Mouse (Mus musculus): ENCODE data around the gene Tmem39a. TPM values are rescaled to one million over a fixed set of nuclear protein-coding genes. Genes with fewer than 3 reads are reported as not detected.

Tmem39a gene
- polyA plus RNA-seq, 1 experiment from 2014 or later, result 45.9 TPM

DNA sequence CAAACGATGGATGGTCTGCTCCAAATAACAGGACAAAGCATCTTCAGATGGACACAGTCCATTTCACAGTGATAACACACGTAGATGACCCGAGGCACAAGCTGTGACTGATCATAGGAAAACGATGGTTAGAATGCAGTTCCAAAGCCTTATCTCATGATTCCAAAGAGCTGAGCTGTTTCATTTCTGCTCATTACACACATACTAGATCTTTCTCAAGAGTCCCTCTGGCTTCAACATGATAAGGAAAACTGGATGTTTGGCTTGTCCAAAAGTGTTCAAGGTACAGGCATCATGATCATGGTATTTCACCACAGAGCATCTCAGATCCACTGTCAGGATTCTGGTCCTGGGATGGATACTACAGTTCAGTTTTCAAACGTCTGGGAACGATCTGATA, 32.2 kb upstream of the Tmem39a start:
- H3K9ac ChIP-seq (replicated peaks; ENCODE audit: low read depth), result no peak overlapping the region
- H3K4me2 ChIP-seq (replicated peaks; ENCODE audit: low read depth, low read length), result no peak overlapping the region
- H3K4me3 ChIP-seq (ENCODE audit: low read depth, low read length), result no peak overlapping the region
- no peaks in the 10 kb centered on the region for H3K27me3 ChIP-seq (replicated peaks; ENCODE audit: insufficient read depth, low read length)
- H3K36me3 ChIP-seq (ENCODE audit: insufficient read depth, low read length), result peaks cover 27% of the 10 kb centered on the region; the same call in 1 of the 2 replicates
- H3K4me1 ChIP-seq (ENCODE audit: insufficient read depth, low read depth, low read length), result peaks cover 4% of the 10 kb centered on the region; the same call in 1 of the 2 replicates
- no peak for ATAC-seq
- TF ChIP-seq CTCF (IDR thresholded peaks at IDR 0.05) (no peak), EP300 (IDR thresholded peaks at IDR 0.05) (no peak)
- WGBS, result 81% methylated on average over 6 of the region's 6 CpGs
- no peak for DNase-seq (ENCODE audit: low spot score)
- H3K27ac ChIP-seq (ENCODE audit: low read length), result no peak overlapping the region
- H3K9me3 ChIP-seq (ENCODE audit: low read length), result no peaks in the 10 kb centered on the region

- DNase-seq (ENCODE audit: low spot score) (peak; percentile 88), ATAC-seq (peak; percentile 74)
- Histone ChIP-seq H3K4me2 (replicated peaks; ENCODE audit: low read depth, low read length) (no peak overlapping the region), H3K9me3 (ENCODE audit: low read length) (no peaks in the 10 kb centered on the region), H3K4me1 (ENCODE audit: insufficient read depth, low read depth, low read length) (no peaks in the 10 kb centered on the region), H3K27ac (ENCODE audit: low read length) (no peak overlapping the region), H3K4me3 (ENCODE audit: low read depth, low read length) (no peak overlapping the region), H3K9ac (replicated peaks; ENCODE audit: low read depth) (no peak overlapping the region), H3K27me3 (replicated peaks; ENCODE audit: insufficient read depth, low read length) (no peaks in the 10 kb centered on the region), H3K36me3 (ENCODE audit: insufficient read depth, low read length) (peaks cover 4% of the 10 kb centered on the region; the same call in 1 of the 2 replicates)
- 40% methylated on average over 8 of the region's 8 CpGs for WGBS
- no peak for TF ChIP-seq EP300 (IDR thresholded peaks at IDR 0.05)
- TF ChIP-seq CTCF (IDR thresholded peaks at IDR 0.05), result peak; percentile 92
Measured at GRCm38 (mm10) chr16:38536544-38537146, 21.9 kb upstream of the Tmem39a start.

DNA sequence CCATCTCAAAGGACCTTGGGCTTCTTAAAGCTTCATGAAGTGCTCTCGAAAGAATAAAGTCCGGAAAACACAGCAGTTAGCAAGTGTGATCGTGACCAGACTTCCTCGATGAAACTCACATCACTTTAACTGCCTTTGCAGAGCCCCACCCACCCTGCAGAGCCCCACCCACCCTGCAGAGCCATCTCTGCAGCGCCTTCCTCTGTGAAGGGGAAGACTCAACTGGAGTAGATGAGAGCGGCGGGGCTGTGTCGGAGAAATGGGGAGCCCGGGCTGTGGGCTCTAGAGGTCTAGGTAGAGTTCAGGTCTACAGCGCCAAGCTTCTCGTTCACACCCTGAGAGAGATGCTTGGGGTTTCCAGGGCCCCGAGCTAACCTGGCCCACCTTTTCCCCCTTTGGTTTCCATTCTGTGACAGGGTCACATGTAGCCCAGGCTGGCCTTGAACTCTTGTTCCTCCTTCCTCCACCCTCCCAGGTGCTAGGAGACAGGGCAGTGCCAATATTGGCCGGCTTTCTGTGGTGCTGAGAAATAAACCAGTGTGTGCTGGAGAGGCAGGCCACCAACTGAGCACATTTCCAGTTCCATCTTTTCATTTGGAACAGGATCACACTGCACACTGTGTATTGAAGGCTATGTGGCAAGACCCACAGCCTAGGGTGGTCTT, 19.6 kb upstream of the Tmem39a start:
- no peak for ATAC-seq
- Histone ChIP-seq H3K9ac (replicated peaks; ENCODE audit: low read depth) (no peak overlapping the region), H3K4me2 (replicated peaks; ENCODE audit: low read depth, low read length) (no peak overlapping the region), H3K27me3 (replicated peaks; ENCODE audit: insufficient read depth, low read length) (no peaks in the 10 kb centered on the region), H3K36me3 (ENCODE audit: insufficient read depth, low read length) (0 out of 2 replicates have a peak, but pooled peaks cover 4% of the 10 kb centered on the region), H3K4me1 (ENCODE audit: insufficient read depth, low read depth, low read length) (no peaks in the 10 kb centered on the region), H3K4me3 (ENCODE audit: low read depth, low read length) (no peak overlapping the region), H3K9me3 (ENCODE audit: low read length) (no peaks in the 10 kb centered on the region), H3K27ac (ENCODE audit: low read length) (no peak overlapping the region)
- WGBS, result 83% methylated on average over 11 of the region's 13 CpGs
- no peak for DNase-seq (ENCODE audit: low spot score)
- TF ChIP-seq CTCF (IDR thresholded peaks at IDR 0.05), result no peak
- no peak for TF ChIP-seq EP300 (IDR thresholded peaks at IDR 0.05)

DNA sequence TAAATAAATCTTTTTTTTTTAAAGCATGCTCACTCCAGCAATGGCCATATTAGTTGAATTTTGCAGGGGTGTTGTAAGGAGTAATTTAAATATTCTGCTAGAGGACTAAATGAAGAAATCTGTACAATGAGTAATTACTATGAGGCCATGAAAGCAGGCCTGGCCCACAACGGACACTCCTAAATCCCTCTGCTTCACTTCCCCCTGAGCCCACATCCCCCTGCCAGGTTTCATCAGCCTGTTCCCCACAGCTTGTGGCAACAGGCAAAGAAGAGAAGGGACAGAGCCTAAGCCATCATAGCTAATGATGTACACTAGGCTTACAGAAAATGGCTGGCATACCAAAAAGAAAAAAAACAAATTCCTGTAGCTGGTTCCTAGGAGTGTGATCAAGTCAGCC, 10.5 kb upstream of the Tmem39a start:
- Histone ChIP-seq H3K4me2 (replicated peaks; ENCODE audit: low read depth, low read length) (no peak overlapping the region), H3K4me1 (ENCODE audit: insufficient read depth, low read depth, low read length) (peaks cover 6% of the 10 kb centered on the region; the same call in 1 of the 2 replicates), H3K27ac (ENCODE audit: low read length) (no peak overlapping the region), H3K9me3 (ENCODE audit: low read length) (no peaks in the 10 kb centered on the region), H3K9ac (replicated peaks; ENCODE audit: low read depth) (no peak overlapping the region), H3K27me3 (replicated peaks; ENCODE audit: insufficient read depth, low read length) (no peaks in the 10 kb centered on the region), H3K4me3 (ENCODE audit: low read depth, low read length) (no peak overlapping the region), H3K36me3 (ENCODE audit: insufficient read depth, low read length) (no peaks in the 10 kb centered on the region)
- 93% methylated on average over 1 of the region's 1 CpGs for WGBS
- no peak for ATAC-seq
- DNase-seq (ENCODE audit: low spot score), result no peak
- TF ChIP-seq EP300 (IDR thresholded peaks at IDR 0.05), result no peak
- TF ChIP-seq CTCF (IDR thresholded peaks at IDR 0.05), result no peak

DNA sequence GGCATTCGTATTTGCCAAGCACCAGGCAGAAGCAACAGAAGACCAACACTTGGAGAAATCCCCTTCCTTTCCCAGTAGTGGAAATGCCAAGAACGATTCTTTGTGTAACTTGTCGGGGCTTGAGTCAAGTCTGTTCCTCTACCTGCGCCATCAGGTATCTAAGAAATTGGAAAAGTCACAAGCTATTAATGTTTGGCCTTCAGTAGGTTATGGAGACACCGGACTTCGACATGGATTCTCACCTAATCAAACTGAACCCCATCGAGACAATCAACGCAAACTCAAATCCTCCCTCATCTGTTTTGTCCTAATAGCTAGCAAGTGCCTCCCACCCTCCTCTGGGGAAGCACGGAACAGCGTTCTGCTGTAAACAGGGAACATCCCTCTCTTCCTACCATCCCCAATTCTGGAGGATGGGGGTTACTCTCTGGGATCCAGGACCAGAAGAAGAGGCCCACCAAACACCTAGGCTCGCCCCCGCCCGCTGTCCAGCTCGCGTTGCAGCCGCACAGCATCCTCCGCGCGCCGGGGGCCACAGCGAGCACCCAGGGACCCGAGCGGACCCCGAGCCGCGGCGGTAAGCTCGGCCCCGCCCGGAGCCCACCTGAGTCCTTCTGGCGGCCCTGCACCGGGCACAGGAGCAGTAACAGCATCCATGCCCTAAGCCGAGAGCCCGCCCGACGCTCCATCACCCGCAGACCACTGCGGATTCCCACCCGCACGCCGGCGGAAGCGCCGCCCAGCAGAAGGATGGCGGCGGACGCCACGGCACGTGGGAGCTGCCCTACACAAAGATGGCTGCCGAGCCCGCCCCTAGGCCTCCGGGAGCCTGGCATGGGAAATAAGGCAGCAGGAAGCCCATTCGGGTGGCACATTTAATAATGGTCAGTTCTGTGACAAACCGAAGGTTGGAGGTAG, 8.8 kb upstream of the Tmem39a start, which contains the start of gene Poglut1:
TSS of gene Poglut1 (minus strand) at position 780 of the 918 bp plus-strand sequence.
- peak within 1 kb of the TSS; percentile 85 for H3K4me3 ChIP-seq (ENCODE audit: low read depth, low read length)
- no peaks in the 10 kb centered on the region for H3K9me3 ChIP-seq (ENCODE audit: low read length)
- no peaks in the 10 kb centered on the region for H3K36me3 ChIP-seq (ENCODE audit: insufficient read depth, low read length)
- H3K9ac ChIP-seq (replicated peaks; ENCODE audit: low read depth), result peak within 1 kb of the TSS; percentile 59
- peak; percentile 82 for DNase-seq (ENCODE audit: low spot score)
- peak within 1 kb of the TSS; percentile 93 for H3K4me2 ChIP-seq (replicated peaks; ENCODE audit: low read depth, low read length)
- peak; percentile 96 for ATAC-seq
- 3% methylated on average over 44 of the region's 54 CpGs for WGBS
- H3K27ac ChIP-seq (ENCODE audit: low read length), result no peak within 1 kb of the TSS
- peaks cover 6% of the 10 kb centered on the region; the same call in 1 of the 2 replicates for H3K4me1 ChIP-seq (ENCODE audit: insufficient read depth, low read depth, low read length)
- TF ChIP-seq EP300 (IDR thresholded peaks at IDR 0.05) (no peak), CTCF (IDR thresholded peaks at IDR 0.05) (0 out of 2 replicates have a peak, but pooled peaks have one; percentile 7)
- no peaks in the 10 kb centered on the region for H3K27me3 ChIP-seq (replicated peaks; ENCODE audit: insufficient read depth, low read length)

DNA sequence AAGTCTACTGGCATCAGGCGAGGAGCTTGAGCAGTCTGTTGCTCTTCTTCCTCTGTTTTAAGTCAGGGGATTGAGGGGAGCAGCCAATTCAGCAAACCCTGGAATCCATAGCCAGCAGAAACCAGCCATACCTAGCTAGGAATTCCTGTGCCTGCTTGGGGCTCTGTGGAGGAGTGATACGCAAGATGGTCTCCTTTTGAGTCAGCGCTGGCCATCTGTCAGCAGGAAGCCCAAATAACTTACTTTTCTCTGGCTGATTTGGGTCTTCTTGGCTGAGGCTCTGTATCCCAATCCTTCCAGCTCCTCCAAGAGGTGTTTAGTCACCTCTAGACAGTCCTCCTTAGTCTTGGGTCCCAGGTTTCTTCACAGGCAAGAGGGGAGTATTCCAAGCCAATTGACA, 2.5 kb upstream of the Tmem39a start:
- Histone ChIP-seq H3K9me3 (ENCODE audit: low read length) (no peaks in the 10 kb centered on the region), H3K4me1 (ENCODE audit: insufficient read depth, low read depth, low read length) (no peaks in the 10 kb centered on the region), H3K4me3 (ENCODE audit: low read depth, low read length) (no peak overlapping the region), H3K4me2 (replicated peaks; ENCODE audit: low read depth, low read length) (no peak overlapping the region), H3K27ac (ENCODE audit: low read length) (no peak overlapping the region), H3K36me3 (ENCODE audit: insufficient read depth, low read length) (no peaks in the 10 kb centered on the region), H3K27me3 (replicated peaks; ENCODE audit: insufficient read depth, low read length) (no peaks in the 10 kb centered on the region), H3K9ac (replicated peaks; ENCODE audit: low read depth) (no peak overlapping the region)
- WGBS, result 74% methylated on average over 3 of the region's 3 CpGs
- no peak for TF ChIP-seq CTCF (IDR thresholded peaks at IDR 0.05)
- ATAC-seq (no peak), DNase-seq (ENCODE audit: low spot score) (no peak)

All from lung, postnatal 0 days (tissue).